Mouse (Mus musculus) cortical plate, adult 2 months (tissue): ENCODE results near the gene 4933425L06Rik.

Source experiments
- CTCF ChIP-seq: fragments of 200-500 bp; IDR thresholded peaks from 2 replicates; pipeline ENCODE4 v1.5.1; 2011; ENCODE audit warnings: mild to moderate bottlenecking, control low read depth, low read length; ENCODE audit not compliant: insufficient read depth; ENCODE audit errors: extremely low read depth
- POLR2A ChIP-seq: fragments of 200-500 bp; IDR thresholded peaks from 2 replicates; pipeline ENCODE4 v1.6.1; 2011; ENCODE audit warnings: mild to moderate bottlenecking, low read length, control low read depth; ENCODE audit not compliant: insufficient read depth; ENCODE audit errors: extremely low read depth

- no peak for TF ChIP-seq POLR2A
- no peak for TF ChIP-seq CTCF
These were observed 66.0 kb downstream of the 4933425L06Rik start for GRCm38 (mm10) chr13:105147795-105148418.
